Mouse (Mus musculus) bone marrow, adult 2 months (tissue): ENCODE measurements around the gene Plin3.

Experiments
- CTCF ChIP-seq: fragments of 200-500 bp; IDR thresholded peaks from 2 replicates; pipeline ENCODE4 v1.5.1; 2011; ENCODE audit warnings: low read length, control low read depth; ENCODE audit not compliant: control insufficient read depth, insufficient read depth
- POLR2A ChIP-seq: fragments of 200-500 bp; IDR thresholded peaks from 2 replicates; pipeline ENCODE4 v1.6.1; 2011; ENCODE audit warnings: low read depth, mild to moderate bottlenecking, control low read depth, low read length, borderline replicate concordance; ENCODE audit not compliant: control insufficient read depth

DNA sequence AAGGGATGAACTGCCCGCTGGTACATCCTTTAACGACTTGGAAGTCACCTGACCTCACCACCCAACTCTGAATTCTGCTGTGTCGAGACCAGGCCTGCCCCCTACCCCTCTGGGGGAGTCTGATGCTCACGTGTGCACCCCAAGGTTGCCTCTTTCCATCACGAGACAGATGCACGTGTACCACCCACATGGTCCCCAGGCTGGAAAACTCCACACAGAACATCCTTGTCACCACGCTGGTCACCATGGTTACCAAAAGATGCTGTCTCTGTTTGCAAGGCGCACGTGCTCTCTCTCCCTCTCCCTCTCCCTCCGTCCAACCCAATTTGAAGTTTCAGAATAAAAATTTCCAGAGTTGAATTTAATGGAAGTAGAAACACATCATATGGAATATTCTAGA, 62.7 kb downstream of the Plin3 start:
- TF ChIP-seq CTCF = no peak
- no peak for TF ChIP-seq POLR2A
